Mouse (Mus musculus) stomach, embryonic 16.5 days (tissue): Measurements from ENCODE around the gene Mctp1. TPM values are rescaled to one million over a fixed set of nuclear protein-coding genes. Genes with fewer than 3 reads are reported as not detected.

Experiments used
- ATAC-seq: fragments of 200-750 bp; cut with Nextera tagmentation; 2 replicates; pipeline ENCODE4 v1.8.0; 2017; ENCODE audit warnings: moderate number of reproducible peaks, moderate TSS enrichment; ENCODE audit not compliant: insufficient read depth, low FRiP score
- H3K27ac ChIP-seq: fragments of 300-500 bp; sonication (generic); 2 replicates; pipeline ENCODE4 v1.5.1; 2014; ENCODE audit warnings: low read length
- H3K27me3 ChIP-seq: fragments of 300-500 bp; sonication (generic); 2 replicates; pipeline ENCODE4 v1.6.1; 2014; ENCODE audit warnings: low read length, control low read depth, mixed read lengths; ENCODE audit not compliant: control insufficient read depth, insufficient read depth
- H3K36me3 ChIP-seq: fragments of 300-500 bp; sonication (generic); 2 replicates; pipeline ENCODE4 v1.6.1; 2014; ENCODE audit warnings: low read length; ENCODE audit not compliant: control insufficient read depth, insufficient read depth
- H3K4me1 ChIP-seq: fragments of 300-500 bp; sonication (generic); 2 replicates; pipeline ENCODE4 v1.6.1; 2014; ENCODE audit warnings: low read length, control low read depth, mixed read lengths; ENCODE audit not compliant: control insufficient read depth, insufficient read depth
- H3K4me2 ChIP-seq: fragments of 300-500 bp; sonication (generic); 2 replicates; pipeline ENCODE4 v1.6.1; 2014; ENCODE audit warnings: low read depth, low read length, mixed read lengths
- H3K4me3 ChIP-seq: fragments of 300-500 bp; sonication (generic); replicated peaks from 2 replicates; pipeline ENCODE4 v1.5.1; 2014; ENCODE audit warnings: mild to moderate bottlenecking, low read length
- H3K9ac ChIP-seq: fragments of 300-500 bp; sonication (generic); 2 replicates; pipeline ENCODE4 v1.6.1; 2014; ENCODE audit warnings: low read length
- H3K9me3 ChIP-seq: fragments of 300-500 bp; sonication (generic); replicated peaks from 2 replicates; pipeline ENCODE4 v1.6.1; 2016; ENCODE audit warnings: low read length, control low read depth; ENCODE audit not compliant: control insufficient read depth
- WGBS: fragments of 180-500 bp; shearing (Covaris S2); extraction: QIAGEN DNeasy Blood & Tissue Kit; methylation state at CpG from one replicate; pipeline ENCODE4 v1.1.7; 2014; 5-methylcytosine and 5-hydroxymethylcytosine counted together
- polyA plus RNA-seq: library from polyadenylated mRNA; unstranded; fragments of >200 nt; fragmentation: Nextera tagmentation; extraction: Ambion mirVana; gene quantifications from 2 replicates; pipeline ENCODE4 v1.2.1, GENCODE M21; 2015

The Mctp1 gene
- polyA plus RNA-seq, 1 experiment from 2014 or later: 1.8 TPM

- Histone ChIP-seq H3K9ac (no peak overlapping the region), H3K36me3 (no peaks in the 10 kb centered on the region), H3K27me3 (no peaks in the 10 kb centered on the region), H3K27ac (no peak overlapping the region), H3K4me2 (no peak overlapping the region), H3K9me3 (no peaks in the 10 kb centered on the region), H3K4me1 (no peaks in the 10 kb centered on the region), H3K4me3 (no peak overlapping the region)
- no peak for ATAC-seq
- 48% methylated on average over 4 of the region's 4 CpGs for WGBS
These were observed 366.5 kb downstream of the Mctp1 start for GRCm38 (mm10) chr13:76750663-76751429.

DNA sequence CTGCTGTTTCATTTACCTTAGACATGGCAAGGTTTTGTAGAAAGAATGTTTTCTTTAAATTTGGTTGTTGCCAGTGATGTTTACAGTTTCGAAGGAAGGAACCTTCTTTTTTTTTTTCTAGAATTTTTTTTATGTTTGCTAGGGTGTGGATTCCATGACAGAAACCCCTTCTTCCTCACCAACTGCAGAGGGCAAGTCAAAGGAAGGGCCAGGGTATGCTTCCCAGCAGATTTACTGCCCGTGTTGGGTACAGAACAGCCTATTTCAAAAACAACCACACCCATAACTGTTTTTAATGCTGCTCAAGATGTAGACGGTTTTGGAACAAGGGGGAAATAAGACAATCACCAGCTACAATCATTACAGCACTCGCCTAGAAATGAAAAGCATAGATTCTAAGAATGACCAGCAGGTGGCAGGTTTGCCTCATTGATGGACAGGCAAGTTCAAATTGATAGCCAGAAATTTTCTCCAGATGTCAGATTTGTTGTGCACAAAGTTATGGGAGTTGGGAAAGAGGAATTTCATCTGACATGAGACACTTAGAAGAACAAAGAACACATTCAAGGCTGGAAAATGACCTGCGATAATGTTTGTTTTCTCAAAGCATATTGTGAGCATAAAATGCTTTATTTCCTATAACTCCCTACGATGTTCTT lies 375.6 kb downstream of the Mctp1 start:
- no peak overlapping the region for H3K4me3 ChIP-seq
- no peak overlapping the region for H3K9ac ChIP-seq
- no peaks in the 10 kb centered on the region for H3K4me1 ChIP-seq
- H3K27me3 ChIP-seq: no peaks in the 10 kb centered on the region
- WGBS: 27% methylated on average over 6 of the region's 6 CpGs
- H3K36me3 ChIP-seq: no peaks in the 10 kb centered on the region
- no peaks in the 10 kb centered on the region for H3K9me3 ChIP-seq
- H3K27ac ChIP-seq: no peak overlapping the region
- no peak overlapping the region for H3K4me2 ChIP-seq
- no peak for ATAC-seq

DNA sequence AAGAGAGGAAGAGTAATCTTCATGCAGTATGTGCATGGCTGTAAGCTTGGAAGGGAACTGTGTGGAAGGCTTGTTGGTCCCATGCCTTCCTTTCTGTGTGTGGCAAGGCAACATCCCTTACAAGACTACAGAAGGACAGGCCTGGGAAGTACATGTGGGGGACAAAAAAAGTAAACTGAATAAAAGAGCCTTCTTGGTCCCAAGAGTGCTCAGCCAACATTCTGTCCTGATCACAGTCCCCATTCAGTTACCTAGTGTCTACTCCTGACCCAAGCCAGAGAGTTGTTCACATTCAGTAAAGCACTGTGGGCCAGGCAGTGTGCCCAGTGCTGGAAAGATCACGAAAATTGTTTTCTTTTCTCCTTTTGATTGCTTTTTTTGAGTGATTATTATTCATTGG lies 415.3 kb downstream of the Mctp1 start:
- 65% methylated on average over 1 of the region's 1 CpGs for WGBS
- Histone ChIP-seq H3K9ac (no peak overlapping the region), H3K4me1 (no peaks in the 10 kb centered on the region), H3K27ac (no peak overlapping the region), H3K9me3 (no peaks in the 10 kb centered on the region), H3K4me2 (no peak overlapping the region), H3K4me3 (no peak overlapping the region), H3K36me3 (no peaks in the 10 kb centered on the region), H3K27me3 (no peaks in the 10 kb centered on the region)
- ATAC-seq: no peak

DNA sequence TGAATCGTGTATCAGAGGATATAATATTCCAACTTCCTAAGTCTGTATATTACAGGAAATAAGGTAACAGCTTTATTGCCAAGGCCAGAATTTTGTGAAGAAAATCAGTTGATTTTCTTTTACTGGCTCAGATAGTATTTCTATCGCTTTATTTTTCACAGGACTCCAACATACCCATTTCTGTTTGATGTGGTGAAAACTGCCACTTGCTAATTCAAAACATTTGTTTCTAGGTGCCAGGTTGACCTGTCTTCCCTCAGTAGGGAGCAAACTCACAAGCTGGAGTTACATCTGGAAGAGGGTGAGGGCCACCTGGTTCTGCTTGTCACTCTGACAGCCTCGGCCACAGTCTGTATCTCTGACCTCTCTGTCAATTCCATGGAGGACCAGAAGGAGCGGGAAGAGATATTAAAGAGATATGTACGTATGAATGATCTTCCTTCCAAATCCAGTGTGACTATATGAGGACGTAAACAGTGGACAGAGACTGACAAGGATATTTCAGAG lies 416.8 kb downstream of the Mctp1 start:
- Histone ChIP-seq H3K9ac (no peak overlapping the region), H3K4me3 (no peak overlapping the region), H3K36me3 (no peaks in the 10 kb centered on the region), H3K4me1 (no peaks in the 10 kb centered on the region), H3K4me2 (no peak overlapping the region), H3K27ac (no peak overlapping the region), H3K27me3 (no peaks in the 10 kb centered on the region), H3K9me3 (no peaks in the 10 kb centered on the region)
- 67% methylated on average over 6 of the region's 6 CpGs for WGBS
- no peak for ATAC-seq

- H3K27me3 ChIP-seq: no peaks in the 10 kb centered on the region
- no peak overlapping the region for H3K4me2 ChIP-seq
- ATAC-seq: no peak
- no peaks in the 10 kb centered on the region for H3K4me1 ChIP-seq
- WGBS: 31% methylated on average over 3 of the region's 3 CpGs
- H3K27ac ChIP-seq: no peak overlapping the region
- H3K36me3 ChIP-seq: no peaks in the 10 kb centered on the region
- H3K9me3 ChIP-seq: no peaks in the 10 kb centered on the region
- H3K4me3 ChIP-seq: no peak overlapping the region
- H3K9ac ChIP-seq: no peak overlapping the region
These were observed 417.9 kb downstream of the Mctp1 start for GRCm38 (mm10) chr13:76802051-76802728.

GRCm38 (mm10) chr13:76802926-76803325 lies 418.6 kb downstream of the Mctp1 start:
- no peak overlapping the region for H3K27ac ChIP-seq
- 86% methylated on average over 9 of the region's 9 CpGs for WGBS
- no peak overlapping the region for H3K4me3 ChIP-seq
- no peak for ATAC-seq
- no peak overlapping the region for H3K9ac ChIP-seq
- H3K4me2 ChIP-seq: no peak overlapping the region
- H3K4me1 ChIP-seq: no peaks in the 10 kb centered on the region
- no peaks in the 10 kb centered on the region for H3K36me3 ChIP-seq
- no peaks in the 10 kb centered on the region for H3K27me3 ChIP-seq
- no peaks in the 10 kb centered on the region for H3K9me3 ChIP-seq

- Histone ChIP-seq H3K4me2 (no peak overlapping the region), H3K4me3 (no peak overlapping the region), H3K9ac (no peak overlapping the region), H3K27ac (no peak overlapping the region), H3K27me3 (no peaks in the 10 kb centered on the region), H3K36me3 (no peaks in the 10 kb centered on the region), H3K9me3 (no peaks in the 10 kb centered on the region), H3K4me1 (no peaks in the 10 kb centered on the region)
- ATAC-seq: no peak
- 63% methylated on average over 6 of the region's 6 CpGs for WGBS
These were observed 419.5 kb downstream of the Mctp1 start for GRCm38 (mm10) chr13:76803799-76804198.

DNA sequence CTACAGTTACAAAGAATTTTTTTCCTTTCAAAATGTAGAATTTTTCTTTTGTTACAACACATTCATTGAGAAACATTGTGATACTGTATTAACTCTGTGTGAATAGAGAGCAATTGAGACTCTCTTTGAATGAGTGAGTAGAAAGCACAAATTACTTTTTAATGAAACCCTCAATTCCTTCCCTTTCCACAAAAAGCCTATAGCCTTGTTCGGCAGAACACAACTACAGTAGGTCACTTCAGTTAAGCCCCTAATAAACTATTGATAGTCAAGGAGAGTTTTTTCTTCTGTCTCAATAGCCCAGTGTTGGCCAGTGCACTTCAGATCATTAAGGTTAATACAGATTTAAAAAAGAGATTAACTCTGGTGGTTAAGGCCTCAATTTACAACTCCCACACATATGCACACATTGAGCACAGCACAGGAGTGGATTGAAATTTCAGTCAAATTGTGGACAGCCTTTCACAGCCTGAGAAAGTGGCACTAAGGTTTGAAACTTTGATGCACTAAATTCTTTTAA lies 424.6 kb downstream of the Mctp1 start:
- no peaks in the 10 kb centered on the region for H3K36me3 ChIP-seq
- H3K4me1 ChIP-seq: peaks cover 4% of the 10 kb centered on the region; the same call in 1 of the 2 replicates
- H3K4me2 ChIP-seq: no peak overlapping the region
- no peak overlapping the region for H3K27ac ChIP-seq
- H3K4me3 ChIP-seq: no peak overlapping the region
- H3K27me3 ChIP-seq: no peaks in the 10 kb centered on the region
- ATAC-seq: no peak
- no peak overlapping the region for H3K9ac ChIP-seq
- H3K9me3 ChIP-seq: no peaks in the 10 kb centered on the region
- 63% methylated on average over 1 of the region's 1 CpGs for WGBS

GRCm38 (mm10) chr13:76809802-76810201 lies 425.5 kb downstream of the Mctp1 start:
- 31% methylated on average over 2 of the region's 2 CpGs for WGBS
- H3K9ac ChIP-seq: no peak overlapping the region
- H3K4me1 ChIP-seq: peaks cover 4% of the 10 kb centered on the region; the same call in 1 of the 2 replicates
- no peak overlapping the region for H3K4me3 ChIP-seq
- ATAC-seq: no peak
- H3K27ac ChIP-seq: no peak overlapping the region
- H3K27me3 ChIP-seq: no peaks in the 10 kb centered on the region
- H3K36me3 ChIP-seq: no peaks in the 10 kb centered on the region
- no peaks in the 10 kb centered on the region for H3K9me3 ChIP-seq
- H3K4me2 ChIP-seq: no peak overlapping the region
